Mouse (Mus musculus) CH12.LX (cell line): ENCODE measurements around the gene Irx4.

Experiments used
- CHD1 ChIP-seq: IDR thresholded peaks from 2 replicates; pipeline ENCODE4 v1.6.1; 2012; ENCODE audit warnings: low read depth, low read length, improper control_type of control experiment, inconsistent platforms
- CTCF ChIP-seq, 2 experiments: IDR thresholded peaks in 1 of 2; conservative IDR thresholded peaks in 1 of 2; 2 replicates each; pipeline ENCODE4 v1.5.1; 2011 to 2012; ENCODE audit warnings: low read depth in 2 of 2, low read length in 2 of 2, improper control_type of control experiment in 1 of 2, inconsistent platforms in 1 of 2, mild to moderate bottlenecking in 1 of 2, moderate library complexity in 1 of 2
- EP300 ChIP-seq: IDR thresholded peaks from 2 replicates; pipeline ENCODE4 v1.6.1; 2011; ENCODE audit warnings: low read length, improper control_type of control experiment
- HCFC1 ChIP-seq: IDR thresholded peaks from 2 replicates; pipeline ENCODE4 v1.6.1; 2012; ENCODE audit warnings: low read depth, mild to moderate bottlenecking, inconsistent platforms, low read length, improper control_type of control experiment
- MYC ChIP-seq: IDR thresholded peaks from 2 replicates; pipeline ENCODE4 v1.6.1; 2011; ENCODE audit warnings: low read depth, mild to moderate bottlenecking, improper control_type of control experiment, low read length
- POLR2A ChIP-seq: IDR thresholded peaks from 2 replicates; pipeline ENCODE4 v1.6.1; 2011; ENCODE audit warnings: low read depth, mild to moderate bottlenecking, improper control_type of control experiment, low read length
- RAD21 ChIP-seq: IDR thresholded peaks from 2 replicates; pipeline ENCODE4 v1.6.1; 2011; ENCODE audit warnings: low read depth, mild to moderate bottlenecking, low read length, improper control_type of control experiment, moderate library complexity
- RCOR1 ChIP-seq: conservative IDR thresholded peaks from 2 replicates; pipeline ENCODE4 v1.6.1; 2012; ENCODE audit warnings: low read depth, mild to moderate bottlenecking, inconsistent platforms, low read length, improper control_type of control experiment
- UBTF ChIP-seq: IDR thresholded peaks from 2 replicates; pipeline ENCODE4 v1.6.1; 2012; ENCODE audit warnings: low read depth, mild to moderate bottlenecking, inconsistent platforms, low read length, improper control_type of control experiment, moderate library complexity
- USF2 ChIP-seq: conservative IDR thresholded peaks from 2 replicates; pipeline ENCODE4 v1.6.1; 2011; ENCODE audit warnings: low read depth, low read length, improper control_type of control experiment
- ZC3H11A ChIP-seq: IDR thresholded peaks from 2 replicates; pipeline ENCODE4 v1.6.1; 2012; ENCODE audit warnings: low read depth, mild to moderate bottlenecking, inconsistent platforms, low read length, improper control_type of control experiment

- TF ChIP-seq CTCF (conservative IDR thresholded peaks at IDR 0.05 in 1 of 2, IDR thresholded peaks at IDR 0.05 in 1 of 2; ENCODE audit: low read depth in 2 of 2, low read length in 2 of 2) (no peak), ZC3H11A (no peak), RCOR1 (no peak), UBTF (no peak), USF2 (no peak), HCFC1 (no peak), POLR2A (no peak), RAD21 (no peak), CHD1 (no peak), MYC (no peak), EP300 (no peak)
Observed at GRCm38 (mm10) chr13:73269891-73270290, 9.6 kb downstream of the Irx4 start.
